Mouse (Mus musculus) mature B cell (primary cell): ENCODE measurements around the gene Mettl15.
"Not testable (repeated sequence)": the region's sequence is repeated elsewhere in the genome, so short reads cannot be mapped to it uniquely, and the experiment has no call there.

Experiments used
- in situ Hi-C: fragments of 300-500 bp; cut with MboI; formaldehyde crosslinking; loops from 2 replicates; pipeline ENCODE4 v1.14.3; 2019

The Mettl15 gene

GRCm38 (mm10) chr2:109280600-109281340, at the start of gene Mettl15, which contains the start of gene Kif18a:
Gene Mettl15, minus strand, starts transcription at chr2:109280748.
Gene Kif18a, plus strand, starts transcription at chr2:109280738.
- in situ Hi-C loops = loop anchor here (25.0 kb wide), 1 partner anchor 607 kb away; the partner anchor contains the start of gene Lin7c

DNA sequence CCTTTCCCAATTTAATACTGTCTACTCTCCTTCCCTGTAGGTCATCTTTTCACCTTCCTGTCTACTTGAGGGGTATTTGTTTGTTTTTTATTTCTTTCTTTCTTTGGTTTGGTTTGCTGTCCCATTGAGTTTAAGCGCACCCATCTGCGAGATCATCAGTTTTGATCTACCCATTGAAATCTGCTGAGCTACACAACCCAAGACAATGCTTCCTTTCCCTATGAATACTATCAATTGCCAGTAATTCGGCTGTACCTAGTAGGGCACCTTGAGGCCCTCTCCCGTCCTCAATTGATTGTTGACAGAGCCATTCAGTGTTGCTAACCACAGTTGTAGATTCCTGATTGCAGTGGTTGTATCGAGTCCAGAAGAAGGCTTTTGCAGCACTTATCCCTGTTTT, 30.8 kb upstream of the Mettl15 start:
- in situ Hi-C loops = no loop called here

DNA sequence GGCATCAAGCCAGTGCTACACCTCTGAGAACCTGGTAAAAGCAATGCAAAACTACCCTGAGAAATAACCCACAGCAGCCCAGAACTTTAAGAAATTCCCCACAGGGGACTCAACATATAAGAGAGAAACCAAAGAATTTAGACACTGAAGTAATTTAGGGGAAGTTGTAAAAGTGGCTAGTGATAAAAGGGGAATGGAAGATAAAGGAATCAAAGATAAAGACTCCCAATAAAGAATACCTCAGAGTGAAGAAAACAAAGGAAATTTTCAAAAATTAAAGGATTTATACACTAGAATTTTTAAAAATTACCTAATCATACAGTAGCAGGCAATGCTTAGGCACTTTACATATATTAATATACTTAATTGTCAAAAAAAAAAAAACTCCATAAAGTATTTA, 23.1 kb upstream of the Mettl15 start:
- in situ Hi-C loops = no loop called here

DNA sequence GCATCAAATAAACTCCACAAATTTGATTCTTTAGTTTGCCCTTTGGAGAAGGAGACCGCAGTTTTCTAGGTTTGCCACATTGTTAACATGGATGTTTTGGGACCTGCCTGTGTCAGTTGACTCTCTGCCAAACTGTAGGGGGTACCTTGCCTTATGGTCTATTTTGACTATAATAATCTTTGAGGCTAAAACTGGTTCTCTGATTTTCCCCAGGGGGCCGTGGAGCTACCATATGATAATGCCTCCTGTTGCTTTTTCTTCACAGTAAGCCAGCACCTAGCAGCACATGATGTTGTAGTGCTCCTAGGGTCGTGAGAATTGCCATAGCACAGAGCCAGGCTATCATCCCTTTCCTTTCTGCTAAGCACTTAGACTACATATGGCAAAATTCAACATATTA, 21.7 kb upstream of the Mettl15 start:
- in situ Hi-C loops = no loop called here

GRCm38 (mm10) chr2:109298160-109298559, 17.6 kb upstream of the Mettl15 start:
- in situ Hi-C loops = loop anchor here (25.0 kb wide), 1 partner anchor 589 kb away; the partner anchor contains the start of gene Lin7c

- in situ Hi-C loops = loop anchor here (25.0 kb wide), 1 partner anchor 591 kb away; the partner anchor contains the start of gene Lin7c
These were observed 15.7 kb upstream of the Mettl15 start for GRCm38 (mm10) chr2:109296264-109296663.

GRCm38 (mm10) chr2:109289327-109289726, 8.8 kb upstream of the Mettl15 start:
- in situ Hi-C loops = loop anchor here (25.0 kb wide), 1 partner anchor 598 kb away; the partner anchor contains the start of gene Lin7c

GRCm38 (mm10) chr2:109284121-109284520, 3.6 kb upstream of the Mettl15 start:
- in situ Hi-C loops = loop anchor here (25.0 kb wide), 1 partner anchor 603 kb away; the partner anchor contains the start of gene Lin7c

- in situ Hi-C loops = loop anchor here (25.0 kb wide), 1 partner anchor 606 kb away; the partner anchor contains the start of gene Lin7c
These were observed 768 bp upstream of the Mettl15 start for GRCm38 (mm10) chr2:109281341-109281690.

DNA sequence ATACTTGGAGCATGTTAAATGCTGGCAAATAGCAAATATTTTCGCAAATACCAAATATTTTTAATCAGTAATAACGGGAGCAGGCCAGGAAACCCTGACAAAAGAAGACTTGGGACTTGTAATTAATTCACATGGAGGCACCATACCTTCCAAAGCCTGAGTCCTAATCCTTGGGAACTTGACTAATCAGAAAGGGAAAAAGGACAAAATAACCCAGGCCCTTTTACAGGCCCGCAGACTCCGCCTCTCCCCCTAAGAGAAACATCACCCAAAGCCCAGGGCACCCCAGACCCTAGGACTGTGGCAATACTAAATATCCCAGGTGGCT, 312 bp downstream of the Mettl15 start:
- in situ Hi-C loops = loop anchor here (25.0 kb wide), 1 partner anchor 607 kb away; the partner anchor contains the start of gene Lin7c

DNA sequence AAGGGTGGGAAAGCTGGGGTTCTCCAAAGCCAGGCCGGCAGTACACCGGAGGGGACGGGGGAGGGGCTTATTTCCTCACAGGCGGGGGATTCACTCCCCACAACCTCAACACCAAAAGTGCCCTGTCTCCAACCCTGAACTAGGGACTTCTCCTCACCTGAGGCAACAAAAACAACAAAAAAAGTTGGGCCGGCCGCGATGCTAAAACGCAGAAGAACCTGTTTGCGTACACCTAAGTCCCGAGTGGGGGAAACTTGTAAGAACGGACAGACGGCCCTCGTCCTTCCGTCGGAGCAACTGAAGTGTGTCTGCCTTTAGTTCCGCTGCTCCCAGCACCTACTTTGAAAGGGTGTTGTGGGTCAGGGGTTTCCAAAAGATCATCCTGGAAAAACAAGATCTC, 2.5 kb downstream of the Mettl15 start:
- in situ Hi-C loops = loop anchor here (25.0 kb wide), 1 partner anchor 609 kb away; the partner anchor contains the start of gene Lin7c

GRCm38 (mm10) chr2:109277593-109277992, 3.0 kb downstream of the Mettl15 start:
- in situ Hi-C loops = loop anchor here (25.0 kb wide), 1 partner anchor 610 kb away; the partner anchor contains the start of gene Lin7c

DNA sequence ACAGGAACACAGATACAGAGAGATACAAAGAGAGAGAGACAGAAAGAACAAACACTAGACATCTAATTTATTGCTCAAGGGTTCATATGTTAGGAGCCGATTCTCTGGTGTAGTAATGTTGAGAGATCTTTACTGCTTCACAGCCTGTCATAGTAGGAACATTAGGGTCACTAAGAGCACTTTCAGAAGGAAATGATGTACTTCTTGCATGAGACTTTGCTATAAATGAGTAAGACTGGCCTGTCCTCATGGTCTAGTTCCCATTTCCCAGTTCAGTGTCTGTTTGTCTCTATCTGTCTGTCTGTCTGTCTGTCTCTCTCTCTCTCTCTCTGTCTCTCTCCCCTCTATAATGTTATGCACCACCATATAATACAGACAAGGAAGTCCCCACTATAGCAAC, 7.5 kb downstream of the Mettl15 start:
- in situ Hi-C loops = no loop called here

DNA sequence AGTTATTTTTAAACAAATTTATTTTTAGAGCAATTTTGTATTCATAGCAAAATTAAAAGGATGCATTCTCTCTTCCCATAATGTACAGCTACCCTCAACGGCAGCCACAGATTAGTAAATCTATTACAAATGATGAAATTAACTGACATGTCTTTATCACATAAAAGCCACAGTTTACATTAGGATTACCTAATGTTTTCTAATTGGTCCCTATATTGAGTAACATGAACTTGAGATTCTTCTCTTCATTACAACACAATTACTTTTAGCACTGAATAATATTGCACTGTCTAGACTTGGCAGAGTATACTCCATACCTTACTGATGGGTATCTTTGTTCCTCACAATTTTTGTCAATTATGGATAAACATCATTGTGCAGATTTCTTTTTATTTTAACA, 17.8 kb downstream of the Mettl15 start:
- in situ Hi-C loops = no loop called here

- in situ Hi-C loops = no loop called here
These were observed 38.6 kb downstream of the Mettl15 start for GRCm38 (mm10) chr2:109241947-109242346.

DNA sequence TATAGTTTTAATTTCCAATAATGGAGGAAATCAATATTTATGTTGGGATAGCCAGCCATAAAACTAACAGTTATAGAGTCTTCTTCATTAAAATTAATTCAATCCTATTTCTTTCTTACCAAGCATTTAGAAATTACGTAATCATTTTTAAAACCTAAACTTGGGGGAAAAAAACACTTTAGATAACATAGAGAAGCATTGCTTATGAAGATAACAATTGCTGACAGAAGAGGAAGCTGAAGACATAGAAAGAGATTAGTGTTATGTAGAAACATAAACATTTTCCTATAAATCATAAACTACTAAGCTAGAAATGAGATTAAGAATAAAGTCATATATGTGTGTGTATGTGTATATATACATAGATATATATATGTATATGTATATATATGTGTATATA, 44.8 kb downstream of the Mettl15 start:
- in situ Hi-C loops = no loop called here

- in situ Hi-C loops = no loop called here
These were observed 46.7 kb downstream of the Mettl15 start for GRCm38 (mm10) chr2:109233876-109234275.

DNA sequence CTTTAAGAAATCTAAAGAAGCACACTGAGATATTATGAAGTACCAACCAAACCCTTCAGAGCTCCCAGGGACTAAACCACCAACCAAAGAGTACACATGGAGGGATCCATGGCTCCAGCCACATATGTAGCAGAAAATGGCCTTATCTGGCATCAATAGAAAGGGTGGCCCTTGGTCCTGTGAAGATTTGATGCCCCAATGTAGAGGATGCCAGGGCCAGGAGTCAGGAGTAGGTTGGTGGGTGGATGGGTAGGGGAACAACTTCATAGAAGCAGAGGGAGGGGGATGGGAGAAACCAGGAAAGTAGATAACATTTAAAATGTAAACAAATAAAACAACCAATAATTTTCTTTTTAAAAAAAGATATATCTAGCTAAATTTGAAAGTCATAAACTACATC, 50.1 kb downstream of the Mettl15 start:
- in situ Hi-C loops = no loop called here

DNA sequence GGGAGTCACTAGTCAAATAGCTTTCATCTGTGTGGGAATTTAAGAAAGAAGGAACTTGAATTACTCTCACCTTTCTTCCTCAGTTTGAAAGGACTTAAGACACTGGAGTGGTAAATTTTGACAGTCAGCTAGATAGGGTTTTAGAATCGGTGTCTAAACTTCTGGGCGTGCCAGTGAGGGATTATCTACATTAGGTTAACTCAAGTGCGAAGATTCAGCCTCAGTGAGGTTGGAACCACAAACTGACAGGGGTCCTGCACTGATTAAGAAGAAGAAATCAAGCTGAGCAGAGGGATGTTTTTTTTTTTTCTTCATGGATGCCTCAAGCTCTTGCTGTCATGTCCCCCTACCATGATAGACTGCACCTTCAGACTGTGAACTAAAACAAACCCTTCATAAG, 53.4 kb downstream of the Mettl15 start:
- in situ Hi-C loops = no loop called here

DNA sequence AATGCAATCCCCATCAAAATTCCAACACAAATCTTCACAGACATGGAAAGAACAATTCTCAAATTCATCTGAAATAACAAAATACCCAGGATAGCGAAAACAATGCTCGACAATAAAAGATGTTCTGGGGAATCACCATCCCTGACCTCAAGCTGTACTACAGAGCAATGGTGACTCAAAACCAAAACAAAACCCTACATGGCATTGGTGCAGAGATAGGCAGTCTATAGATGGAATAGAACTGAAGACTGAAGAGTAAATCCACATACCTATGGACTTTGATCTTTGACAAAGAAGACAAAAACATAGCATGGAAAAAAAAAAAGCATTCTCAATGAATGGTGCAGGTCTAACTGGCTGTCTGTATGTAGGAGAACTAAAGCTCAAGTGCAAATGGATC, 59.1 kb downstream of the Mettl15 start:
- in situ Hi-C loops = no loop called here

- in situ Hi-C loops = not testable (repeated sequence)
These were observed 63.9 kb downstream of the Mettl15 start for GRCm38 (mm10) chr2:109216678-109217077.

DNA sequence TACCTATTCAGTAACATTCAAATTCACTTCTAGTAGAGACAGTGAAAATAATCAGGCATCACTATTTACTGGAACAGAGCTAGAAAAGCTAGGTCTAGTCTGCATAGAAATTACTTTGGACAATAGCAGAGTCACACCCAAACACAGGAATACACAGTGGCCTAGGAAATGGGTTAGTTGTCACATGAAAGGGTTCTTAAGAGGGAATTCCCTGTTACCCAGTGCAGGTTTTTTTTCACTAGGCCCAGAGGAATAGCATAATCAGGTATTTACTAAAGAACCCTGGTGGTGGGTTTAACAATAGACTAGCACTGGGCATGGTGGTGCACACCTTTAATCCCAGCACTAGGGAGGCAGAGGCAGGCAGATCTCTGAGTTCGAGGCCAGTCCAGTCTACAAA, 69.9 kb downstream of the Mettl15 start:
- in situ Hi-C loops = not testable (repeated sequence)

- in situ Hi-C loops = no loop called here
These were observed 72.5 kb downstream of the Mettl15 start for GRCm38 (mm10) chr2:109208032-109208431.
